Mouse (Mus musculus): ENCODE measurements at regions not wholly inside any gene's neighbourhood (a gene's known extent, or its start where the extent isn't known, plus 50 kb on each side); places are given as distances from the start of the nearest gene placed in this dataset.
A peak's percentile ranks its signal among the peaks of the same experiment; 100 is the strongest.

- no peak for DNase-seq (ENCODE audit: low spot score in 2 of 2)
Measured at GRCm38 (mm10) chr6:31659901-31660300, 96.1 kb upstream of the Podxl start.

- no peak for DNase-seq (ENCODE audit: low spot score in 2 of 2)
Measured at GRCm38 (mm10) chr6:31658447-31659199, 94.8 kb upstream of the Podxl start.

GRCm38 (mm10) chr6:31650791-31651476 is 87.2 kb upstream of the Podxl start:
- DNase-seq (ENCODE audit: low spot score in 2 of 2), result no peak

GRCm38 (mm10) chr6:31645261-31645660 is 81.5 kb upstream of the Podxl start:
- DNase-seq (ENCODE audit: low spot score in 2 of 2), result no peak

- DNase-seq (ENCODE audit: low spot score in 2 of 2), result no peak
Measured at GRCm38 (mm10) chr6:31644504-31644903, 80.7 kb upstream of the Podxl start.

GRCm38 (mm10) chr6:31642451-31642942 is 78.7 kb upstream of the Podxl start:
- DNase-seq (ENCODE audit: low spot score in 2 of 2), result peak in 1 of 2 experiments; percentile 15

- no peak for DNase-seq (ENCODE audit: low spot score in 2 of 2)
Measured at GRCm38 (mm10) chr6:31640745-31641144, 77.0 kb upstream of the Podxl start.

- peak; percentile 65 to 76 for DNase-seq (ENCODE audit: low spot score in 2 of 2)
Measured at GRCm38 (mm10) chr6:31639460-31639859, 75.7 kb upstream of the Podxl start.

- no peak for DNase-seq (ENCODE audit: low spot score in 2 of 2)
Measured at GRCm38 (mm10) chr6:31638434-31639220, 74.8 kb upstream of the Podxl start.

GRCm38 (mm10) chr6:31637371-31638052 is 73.7 kb upstream of the Podxl start:
- DNase-seq (ENCODE audit: low spot score in 2 of 2), result no peak

GRCm38 (mm10) chr6:31636954-31637353 is 73.2 kb upstream of the Podxl start:
- DNase-seq (ENCODE audit: low spot score in 2 of 2), result no peak

- DNase-seq (ENCODE audit: low spot score in 2 of 2), result no peak
Measured at GRCm38 (mm10) chr6:31632485-31632884, 68.7 kb upstream of the Podxl start.

- DNase-seq (ENCODE audit: low spot score in 2 of 2), result no peak
Measured at GRCm38 (mm10) chr6:31630009-31630408, 66.2 kb upstream of the Podxl start.

- no peak for DNase-seq (ENCODE audit: low spot score in 2 of 2)
Measured at GRCm38 (mm10) chr6:31627912-31628311, 64.1 kb upstream of the Podxl start.

GRCm38 (mm10) chr6:31625055-31625454 is 61.3 kb upstream of the Podxl start:
- DNase-seq (ENCODE audit: low spot score in 2 of 2), result no peak

GRCm38 (mm10) chr6:31624374-31624773 is 60.6 kb upstream of the Podxl start:
- no peak for DNase-seq (ENCODE audit: low spot score in 2 of 2)

- no peak for DNase-seq (ENCODE audit: low spot score in 2 of 2)
Measured at GRCm38 (mm10) chr6:31621023-31621422, 57.2 kb upstream of the Podxl start.

- DNase-seq (ENCODE audit: low spot score in 2 of 2), result no peak
Measured at GRCm38 (mm10) chr6:31618852-31619251, 55.1 kb upstream of the Podxl start.

GRCm38 (mm10) chr6:31617341-31617740 is 53.6 kb upstream of the Podxl start:
- DNase-seq (ENCODE audit: low spot score in 2 of 2), result no peak

GRCm38 (mm10) chr6:31615426-31615970 is 51.7 kb upstream of the Podxl start:
- DNase-seq (ENCODE audit: low spot score in 2 of 2), result no peak

- DNase-seq (ENCODE audit: low spot score in 2 of 2), result no peak
Measured at GRCm38 (mm10) chr6:31614563-31614962, 50.8 kb upstream of the Podxl start.

All from cerebellum, postnatal 4 days (tissue).